Mouse (Mus musculus) erythroblast, embryonic 14.5 days (primary cell): ENCODE data around the gene Trabd. TPM values are rescaled to one million over a fixed set of nuclear protein-coding genes. Genes with fewer than 3 reads are reported as not detected.

Source experiments
- H3K27me3 ChIP-seq: 2 replicates; pipeline ENCODE4 v1.6.1; 2012; ENCODE audit warnings: inconsistent platforms; ENCODE audit not compliant: control insufficient read depth
- H3K36me3 ChIP-seq: 2 replicates; pipeline ENCODE4 v1.6.1; 2012; ENCODE audit warnings: mild to moderate bottlenecking, inconsistent platforms; ENCODE audit not compliant: control insufficient read depth
- H3K4me1 ChIP-seq: 2 replicates; pipeline ENCODE4 v1.6.1; 2012; ENCODE audit warnings: inconsistent platforms; ENCODE audit not compliant: control insufficient read depth
- H3K4me3 ChIP-seq: replicated peaks from 2 replicates; pipeline ENCODE3; 2012; ENCODE audit warnings: moderate library complexity, mild to moderate bottlenecking, inconsistent platforms
- H3K9me3 ChIP-seq: 2 replicates; pipeline ENCODE4 v1.6.1; 2012; ENCODE audit warnings: low read length, inconsistent platforms, mixed read lengths; ENCODE audit not compliant: control insufficient read depth
- GATA1 ChIP-seq: IDR thresholded peaks from 2 replicates; pipeline ENCODE4 v1.6.1; 2012; ENCODE audit warnings: low read length, inconsistent platforms, mixed read lengths
- TAL1 ChIP-seq: IDR thresholded peaks from 3 replicates; pipeline ENCODE4 v1.6.1; 2012; ENCODE audit warnings: low read length, inconsistent platforms, mixed read lengths
- polyA plus RNA-seq: library from polyadenylated mRNA; stranded (reverse); fragments of >175 nt; gene quantifications from 2 replicates; pipeline ENCODE4 v1.2.3, GENCODE M21; 2012

Trabd gene
- polyA plus RNA-seq, 1 experiment = 1.7 TPM

DNA sequence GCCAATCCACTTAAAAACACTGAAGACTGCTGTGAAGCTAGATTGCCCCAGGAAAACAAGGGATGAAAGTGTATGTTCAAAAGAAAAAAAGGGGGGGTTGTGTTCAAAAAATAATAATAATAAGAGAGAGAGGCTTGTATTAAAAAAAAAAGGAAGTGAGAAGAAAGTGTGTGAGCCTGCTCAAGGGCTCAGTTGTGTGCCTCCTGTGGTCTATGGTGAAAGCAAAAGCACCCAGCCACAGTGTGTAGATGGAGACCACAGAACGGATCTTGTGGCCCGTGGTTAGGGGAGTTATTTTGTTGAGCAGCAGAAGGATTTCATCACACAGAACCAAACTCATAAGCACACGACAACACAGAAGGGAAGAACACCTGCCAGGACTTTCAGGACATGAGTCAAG, 56.4 kb downstream of the Trabd start:
- Histone ChIP-seq H3K9me3 (no peaks in the 10 kb centered on the region), H3K27me3 (peaks cover 22% of the 10 kb centered on the region), H3K4me3 (no peak overlapping the region), H3K4me1 (peaks cover 22% of the 10 kb centered on the region), H3K36me3 (peaks cover 2% of the 10 kb centered on the region)
- TF ChIP-seq TAL1 (no peak), GATA1 (no peak)

Other genes with a start within 250 kb of the Trabd start
- gene Pim3, start 212.9 kb upstream of the Trabd start, polyA plus RNA-seq = 0.49 and 0.64 TPM in 2 replicates
- not detected in 2 replicates for gene Ttll8, start 120.7 kb upstream of the Trabd start, polyA plus RNA-seq
- not detected in 2 replicates for gene Mlc1, start 96.1 kb upstream of the Trabd start, polyA plus RNA-seq
- not detected in 2 replicates for gene Mov10l1, start 92.2 kb upstream of the Trabd start, polyA plus RNA-seq
- gene Panx2, start 15.4 kb upstream of the Trabd start, polyA plus RNA-seq = not detected in 2 replicates
- gene Selenoo, start 14.0 kb downstream of the Trabd start, polyA plus RNA-seq = 0.19 and 0.34 TPM in 2 replicates
- gene Tubgcp6, start 48.0 kb downstream of the Trabd start, polyA plus RNA-seq = 4.4 and 4.8 TPM in 2 replicates
- 0.33 and 0.64 TPM in 2 replicates for gene Hdac10, start 53.6 kb downstream of the Trabd start, polyA plus RNA-seq
- gene Mapk12, start 65.6 kb downstream of the Trabd start, polyA plus RNA-seq = 0.02 and 0.03 TPM in 2 replicates
- gene Mapk11, start 74.5 kb downstream of the Trabd start, polyA plus RNA-seq = 0.02 TPM in 1 of 2 replicates, not detected in the other
- gene Plxnb2, start 105.7 kb downstream of the Trabd start, polyA plus RNA-seq = 0.86 and 1.1 TPM in 2 replicates
- 0.62 and 0.88 TPM in 2 replicates for gene Dennd6b, start 121.4 kb downstream of the Trabd start, polyA plus RNA-seq
- 9.5 and 14.5 TPM in 2 replicates for gene Ppp6r2, start 136.4 kb downstream of the Trabd start, polyA plus RNA-seq
- 28.7 and 42.5 TPM in 2 replicates for gene Sbf1, start 240.2 kb downstream of the Trabd start, polyA plus RNA-seq
- 0.27 and 0.53 TPM in 2 replicates for gene Adm2, start 247.6 kb downstream of the Trabd start, polyA plus RNA-seq